Mouse (Mus musculus): ENCODE measurements around the gene Srebf1.

The Srebf1 gene

GRCm38 (mm10) chr11:60233235-60233634 is 10.9 kb upstream of the Srebf1 start:
- peak; percentile 51 for DNase-seq

- no peak for DNase-seq
Measured at GRCm38 (mm10) chr11:60232441-60233058, 10.2 kb upstream of the Srebf1 start.

- no peak for DNase-seq
Measured at GRCm38 (mm10) chr11:60231951-60232350, 9.6 kb upstream of the Srebf1 start.

DNA sequence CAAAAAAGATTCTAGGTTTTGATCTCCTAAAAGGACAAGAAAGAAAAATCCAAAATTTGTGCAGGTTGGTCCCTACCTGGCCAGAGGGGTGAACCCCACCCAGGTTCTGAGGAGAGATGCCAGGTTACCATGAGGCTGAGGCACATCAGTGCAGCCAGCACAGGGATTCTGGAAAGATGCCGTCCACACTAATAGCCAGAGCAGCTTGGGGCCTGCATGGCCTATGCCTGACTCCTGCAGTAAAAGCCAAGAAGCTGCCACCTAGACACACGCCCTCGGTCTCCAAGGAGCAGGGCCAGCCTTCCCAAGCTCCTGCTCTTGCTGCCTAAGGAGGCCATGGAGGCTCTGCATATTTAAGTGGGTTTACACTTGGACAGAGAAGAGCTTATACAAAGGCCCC is 8.9 kb upstream of the Srebf1 start:
- DNase-seq = no peak

- DNase-seq = no peak
Measured at GRCm38 (mm10) chr11:60230512-60230911, 8.1 kb upstream of the Srebf1 start.

DNA sequence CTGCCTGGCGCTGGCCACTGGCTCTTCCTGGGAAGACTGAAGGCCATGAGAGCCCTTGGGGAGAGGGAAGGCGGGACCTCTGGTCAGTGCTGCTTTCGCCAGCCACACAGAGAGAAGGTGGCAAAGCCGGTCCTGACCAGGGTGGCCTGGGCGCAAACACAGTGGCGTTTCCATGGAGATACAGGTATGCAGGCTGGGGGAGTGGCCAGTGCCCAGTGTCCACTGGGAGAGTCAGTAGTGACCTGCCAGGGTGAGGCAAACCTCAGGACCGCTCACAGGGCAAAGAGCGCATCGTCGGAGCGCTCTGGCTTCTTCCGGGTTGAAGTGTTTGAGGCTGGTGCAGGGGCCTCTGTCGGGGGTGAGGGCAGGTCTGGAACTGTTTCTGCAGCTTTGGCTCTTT is 7.4 kb upstream of the Srebf1 start:
- DNase-seq = no peak

DNA sequence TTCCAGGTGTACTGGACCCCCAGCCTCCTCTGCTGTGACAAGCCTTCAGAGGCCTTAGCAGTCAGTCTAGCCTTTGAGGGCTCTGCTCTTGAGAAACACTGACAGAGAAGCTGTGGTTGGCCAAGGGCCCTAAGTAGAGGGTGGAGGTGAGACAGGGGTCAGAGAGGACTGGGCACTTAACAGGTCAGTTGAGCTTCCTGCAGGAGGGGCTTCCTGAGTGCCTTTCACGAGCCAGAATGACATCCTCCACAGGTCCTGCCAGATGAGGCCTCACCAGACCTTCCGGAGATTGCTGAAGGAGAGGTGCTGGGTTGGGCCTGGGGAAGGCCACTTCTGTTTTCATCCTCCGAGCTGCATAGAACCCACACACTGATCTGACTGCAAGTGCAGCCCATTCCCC is 6.1 kb upstream of the Srebf1 start:
- DNase-seq = no peak

DNA sequence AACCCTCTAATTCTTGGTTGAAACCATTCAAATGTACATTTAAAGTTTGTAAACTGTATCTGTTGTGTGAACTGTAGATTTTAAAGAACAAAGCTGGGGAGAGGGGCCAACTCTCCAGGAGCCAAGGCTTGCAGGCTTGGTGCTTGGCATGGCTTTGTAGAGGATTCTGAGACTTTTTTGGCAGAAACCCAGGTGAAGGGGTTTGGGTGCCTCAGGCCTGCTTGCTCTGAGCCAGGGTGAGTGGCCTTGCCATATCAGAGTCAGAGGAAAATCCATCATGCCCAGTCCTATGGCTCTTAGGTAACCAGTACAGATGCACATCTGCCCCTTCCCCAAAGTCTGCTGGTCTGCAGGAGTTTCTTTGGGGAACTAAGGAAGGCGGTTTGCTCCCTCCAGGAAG is 3.5 kb upstream of the Srebf1 start:
- DNase-seq = no peak

GRCm38 (mm10) chr11:60224676-60225075 is 2.3 kb upstream of the Srebf1 start:
- DNase-seq = no peak

- DNase-seq = no peak
Measured at GRCm38 (mm10) chr11:60222085-60222468, 304 bp downstream of the Srebf1 start.

DNA sequence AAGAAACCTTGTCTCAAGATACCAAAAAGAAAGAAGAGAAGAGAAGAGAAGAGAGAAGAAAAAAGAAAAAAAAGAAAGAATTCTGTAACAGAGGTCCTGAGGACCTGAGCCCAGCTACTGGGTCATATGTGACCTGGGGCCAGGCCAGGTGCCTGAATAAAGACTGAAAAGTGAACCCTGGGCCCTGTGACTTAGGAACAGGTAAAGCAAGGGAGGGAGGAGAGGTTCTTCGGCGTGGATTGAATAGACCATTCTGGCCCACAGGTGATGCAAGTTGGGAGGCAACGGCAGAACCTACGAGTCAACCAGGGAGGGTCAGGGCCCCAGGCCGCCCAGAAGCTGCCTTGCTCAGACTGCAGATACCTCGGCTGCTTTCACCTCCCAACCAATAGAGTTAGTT is 956 bp downstream of the Srebf1 start:
- DNase-seq = no peak

DNA sequence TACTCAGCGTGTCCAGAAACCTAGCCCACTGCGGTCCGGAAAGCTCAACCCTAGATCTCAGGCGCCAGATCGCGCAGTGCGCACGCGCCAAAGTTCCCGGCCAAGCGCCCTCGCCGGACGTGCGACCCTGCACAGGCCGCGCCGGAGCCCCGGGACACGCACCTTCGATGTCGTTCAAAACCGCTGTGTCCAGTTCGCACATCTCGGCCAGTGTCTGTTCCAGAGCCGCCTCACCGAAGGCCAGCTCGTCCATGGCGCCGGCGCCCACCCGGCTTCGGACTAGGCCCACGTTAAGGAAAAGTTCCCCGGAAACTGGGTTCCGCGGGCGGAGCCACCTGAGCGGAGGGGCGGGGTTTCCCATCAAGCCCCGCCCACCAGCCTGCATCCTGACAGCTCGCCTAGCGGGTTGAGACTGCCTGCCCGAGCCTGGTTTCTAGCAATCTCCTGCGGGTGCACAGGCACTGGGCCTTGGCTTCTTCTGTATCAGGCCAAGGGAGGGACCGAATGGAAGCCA is 2.0 kb downstream of the Srebf1 start:
- DNase-seq = peak; percentile 87

DNA sequence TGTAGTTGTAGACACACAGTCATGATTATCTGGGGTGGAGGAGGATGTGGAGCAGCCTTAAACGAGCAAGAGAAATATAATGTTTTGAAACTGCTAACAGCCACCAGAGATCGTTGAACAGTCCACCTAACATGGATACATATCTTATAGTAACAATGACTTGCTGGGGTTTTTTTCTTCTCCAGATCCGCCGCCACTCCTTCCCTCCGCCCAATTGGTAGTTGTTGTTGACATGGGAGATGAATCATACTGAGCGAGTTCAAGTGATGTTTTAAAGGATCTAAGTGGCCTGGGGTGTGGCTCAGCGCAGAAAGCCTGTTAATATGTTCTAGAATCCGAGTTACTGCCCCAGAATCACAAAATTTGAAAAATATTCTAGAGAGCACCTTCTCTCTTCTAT is 2.8 kb downstream of the Srebf1 start:
- DNase-seq = no peak

DNA sequence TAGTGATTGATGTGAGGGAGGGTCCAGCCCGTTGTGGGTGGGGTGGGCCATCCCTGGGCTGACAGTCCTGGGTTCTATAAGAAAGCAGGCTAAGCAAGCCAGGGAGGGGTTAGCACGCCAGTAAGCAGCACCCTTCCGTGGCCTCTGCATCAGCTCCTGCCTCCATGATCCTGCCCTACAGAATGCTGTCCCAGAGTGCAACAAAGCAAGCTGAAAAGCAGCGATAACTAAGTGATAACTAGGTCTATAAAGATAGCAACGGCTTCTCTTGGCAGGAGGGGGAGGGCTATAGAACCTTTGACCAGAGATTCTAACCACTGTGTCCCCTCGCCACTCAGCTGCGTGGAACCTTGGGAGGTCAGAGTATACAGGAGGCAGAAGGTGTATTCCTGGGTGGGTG is 4.9 kb downstream of the Srebf1 start:
- DNase-seq = no peak

GRCm38 (mm10) chr11:60216671-60217070 is 5.7 kb downstream of the Srebf1 start:
- no peak for DNase-seq

GRCm38 (mm10) chr11:60213266-60213665 is 9.1 kb downstream of the Srebf1 start:
- DNase-seq = no peak

- no peak for DNase-seq
Measured at GRCm38 (mm10) chr11:60211761-60212160, 10.6 kb downstream of the Srebf1 start.

GRCm38 (mm10) chr11:60211152-60211551 is 11.2 kb downstream of the Srebf1 start:
- DNase-seq = no peak

DNA sequence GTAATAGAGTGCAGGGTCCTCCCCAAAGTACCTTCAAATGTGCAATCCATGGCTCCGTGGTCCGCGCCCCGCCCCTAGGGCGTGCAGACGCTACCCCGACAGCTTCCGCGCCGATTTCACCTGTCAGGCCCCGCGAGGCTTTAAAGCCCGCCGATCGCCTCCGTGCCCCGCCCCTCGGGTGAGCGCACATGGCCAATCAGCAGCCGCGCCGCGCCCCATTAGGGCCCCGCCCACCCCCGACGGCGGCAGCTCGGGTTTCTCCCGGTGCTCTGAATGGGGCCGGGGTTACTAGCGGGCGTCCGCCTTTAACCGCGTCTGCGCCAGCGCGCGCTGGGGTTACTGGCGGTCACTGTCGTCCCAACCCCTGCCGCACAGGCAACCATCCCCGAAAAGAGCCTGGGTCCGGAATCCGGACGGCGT is 12.1 kb downstream of the Srebf1 start:
- DNase-seq = peak; percentile 90

GRCm38 (mm10) chr11:60209933-60210249 is 12.5 kb downstream of the Srebf1 start:
- no peak for DNase-seq

- DNase-seq = peak; percentile 82
Measured at GRCm38 (mm10) chr11:60209217-60209932, 13.0 kb downstream of the Srebf1 start.

DNA sequence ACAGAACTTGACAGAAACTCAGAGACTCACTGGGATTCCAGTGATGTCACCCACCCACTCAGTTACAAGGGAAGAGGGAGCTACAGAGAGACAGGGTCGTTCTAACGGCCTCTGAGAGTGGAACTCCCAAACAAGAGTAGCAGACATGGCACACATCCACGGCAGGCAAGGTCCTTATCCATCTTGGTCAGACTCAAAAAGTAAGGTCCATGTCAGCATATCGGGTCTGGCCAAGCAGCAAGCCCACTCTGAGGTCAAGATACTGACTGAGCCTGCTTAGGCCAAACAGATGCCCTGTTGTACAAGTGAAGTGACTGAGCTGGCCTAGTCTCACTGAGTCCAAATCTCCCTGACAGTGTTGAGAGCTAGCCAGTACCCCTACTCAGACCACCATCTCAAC is 13.7 kb downstream of the Srebf1 start:
- DNase-seq = no peak

- no peak for DNase-seq
Measured at GRCm38 (mm10) chr11:60208201-60208600, 14.2 kb downstream of the Srebf1 start.

DNA sequence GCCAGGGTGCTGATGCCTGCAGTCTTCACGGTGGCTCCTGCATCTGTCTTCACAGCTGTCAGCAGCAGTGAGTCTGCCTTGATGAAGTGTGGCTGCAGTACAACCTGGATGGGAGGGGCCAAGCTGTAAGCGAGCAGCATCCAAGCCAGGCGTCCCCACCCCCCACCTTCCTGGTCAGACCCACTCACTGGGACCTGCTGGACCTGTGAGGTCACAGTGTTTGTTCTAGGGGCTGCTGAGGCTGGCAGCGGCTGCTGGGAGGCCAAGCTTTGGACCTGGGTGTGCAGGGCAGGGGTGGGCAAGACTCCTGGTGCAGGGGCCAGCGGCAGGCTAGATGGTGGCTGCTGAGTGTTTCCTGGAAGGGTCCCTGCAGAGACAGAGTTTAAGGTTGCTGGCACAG is 16.2 kb downstream of the Srebf1 start:
- DNase-seq = no peak

GRCm38 (mm10) chr11:60205026-60205425 is 17.4 kb downstream of the Srebf1 start:
- DNase-seq = no peak

All from right cerebral cortex, adult 18-20 months (tissue).